Mouse (Mus musculus): ENCODE data around the gene Lst1. TPM values are rescaled to one million over a fixed set of nuclear protein-coding genes. Genes with fewer than 3 reads are reported as not detected.
"Not testable (repeated sequence)": the region's sequence is repeated elsewhere in the genome, so short reads cannot be mapped to it uniquely, and the experiment has no call there.

The Lst1 gene
- 11.3 and 12.9 TPM in 2 replicates for polyA plus RNA-seq (2015; fragmentation: Nextera tagmentation; extraction: Ambion mirVana)

GRCm38 (mm10) chr17:35187959-35188610, at the start of gene Lst1:
Gene Lst1 (minus strand): TSS chr17:35188439.
- Histone ChIP-seq H3K27me3 (replicated peaks; ENCODE audit: control insufficient read depth, insufficient read depth, low read length) (no peaks in the 10 kb centered on the region), H3K9me3 (ENCODE audit: control insufficient read depth) (no peaks in the 10 kb centered on the region), H3K4me1 (replicated peaks; ENCODE audit: control insufficient read depth, insufficient read depth, low read length) (no peaks in the 10 kb centered on the region), H3K4me3 (ENCODE audit: low read depth, low read length) (no peak within 1 kb of the TSS), H3K27ac (ENCODE audit: low read depth, low read length) (no peak within 1 kb of the TSS), H3K9ac (ENCODE audit: low read depth, low read length) (no peak within 1 kb of the TSS), H3K36me3 (ENCODE audit: control insufficient read depth, insufficient read depth) (no peaks in the 10 kb centered on the region), H3K4me2 (replicated peaks; ENCODE audit: low read depth) (no peak within 1 kb of the TSS)
- TF ChIP-seq CTCF (IDR thresholded peaks at IDR 0.05; ENCODE audit: low read depth) = no peak
- ATAC-seq = no peak
- WGBS = 60% methylated on average over 7 of the region's 7 CpGs

- no peaks in the 10 kb centered on the region for H3K27me3 ChIP-seq (replicated peaks; ENCODE audit: control insufficient read depth, insufficient read depth, low read length)
- H3K4me3 ChIP-seq (ENCODE audit: low read depth, low read length) = no peak overlapping the region
- H3K27ac ChIP-seq (ENCODE audit: low read depth, low read length) = no peak overlapping the region
- 94% methylated on average over 12 of the region's 12 CpGs for WGBS
- H3K9me3 ChIP-seq (ENCODE audit: control insufficient read depth) = no peaks in the 10 kb centered on the region
- ATAC-seq = no peak
- no peak overlapping the region for H3K4me2 ChIP-seq (replicated peaks; ENCODE audit: low read depth)
- TF ChIP-seq CTCF (IDR thresholded peaks at IDR 0.05; ENCODE audit: low read depth) = no peak
- no peak overlapping the region for H3K9ac ChIP-seq (ENCODE audit: low read depth, low read length)
- H3K4me1 ChIP-seq (replicated peaks; ENCODE audit: control insufficient read depth, insufficient read depth, low read length) = peaks cover 3% of the 10 kb centered on the region; the same call in 1 of the 2 replicates
- peaks cover 12% of the 10 kb centered on the region; the same call in 1 of the 2 replicates for H3K36me3 ChIP-seq (ENCODE audit: control insufficient read depth, insufficient read depth)
Observed at GRCm38 (mm10) chr17:35237504-35237903, 49.3 kb upstream of the Lst1 start.

- Histone ChIP-seq H3K4me1 (replicated peaks; ENCODE audit: control insufficient read depth, insufficient read depth, low read length) (peaks cover 3% of the 10 kb centered on the region; the same call in 1 of the 2 replicates), H3K9ac (ENCODE audit: low read depth, low read length) (no peak overlapping the region), H3K9me3 (ENCODE audit: control insufficient read depth) (no peaks in the 10 kb centered on the region), H3K36me3 (ENCODE audit: control insufficient read depth, insufficient read depth) (peaks cover 17% of the 10 kb centered on the region; the same call in 1 of the 2 replicates), H3K27ac (ENCODE audit: low read depth, low read length) (no peak overlapping the region; the same call in 1 of the 2 replicates), H3K27me3 (replicated peaks; ENCODE audit: control insufficient read depth, insufficient read depth, low read length) (no peaks in the 10 kb centered on the region), H3K4me2 (replicated peaks; ENCODE audit: low read depth) (no peak overlapping the region), H3K4me3 (ENCODE audit: low read depth, low read length) (no peak overlapping the region)
- no peak for ATAC-seq
- 78% methylated on average over 9 of the region's 9 CpGs for WGBS
- TF ChIP-seq CTCF (IDR thresholded peaks at IDR 0.05; ENCODE audit: low read depth) = no peak
Observed at GRCm38 (mm10) chr17:35236996-35237395, 48.8 kb upstream of the Lst1 start.

GRCm38 (mm10) chr17:35236390-35236746, 48.1 kb upstream of the Lst1 start:
- Histone ChIP-seq H3K4me1 (replicated peaks; ENCODE audit: control insufficient read depth, insufficient read depth, low read length) (peaks cover 3% of the 10 kb centered on the region; the same call in 1 of the 2 replicates), H3K36me3 (ENCODE audit: control insufficient read depth, insufficient read depth) (peaks cover 20% of the 10 kb centered on the region), H3K27ac (ENCODE audit: low read depth, low read length) (peak overlapping the region; percentile 91), H3K27me3 (replicated peaks; ENCODE audit: control insufficient read depth, insufficient read depth, low read length) (no peaks in the 10 kb centered on the region), H3K4me3 (ENCODE audit: low read depth, low read length) (peak overlapping the region; percentile 61), H3K9ac (ENCODE audit: low read depth, low read length) (peak overlapping the region; percentile 72; the same call in 1 of the 2 replicates), H3K9me3 (ENCODE audit: control insufficient read depth) (no peaks in the 10 kb centered on the region), H3K4me2 (replicated peaks; ENCODE audit: low read depth) (peak overlapping the region; percentile 84)
- peak; percentile 46 for ATAC-seq
- 2% methylated on average over 18 of the region's 18 CpGs for WGBS
- peak; percentile 100 for TF ChIP-seq CTCF (IDR thresholded peaks at IDR 0.05; ENCODE audit: low read depth)

- H3K4me3 ChIP-seq (ENCODE audit: low read depth, low read length) = peak within 1 kb of the TSS; percentile 61
- H3K36me3 ChIP-seq (ENCODE audit: control insufficient read depth, insufficient read depth) = peaks cover 26% of the 10 kb centered on the region
- peak within 1 kb of the TSS; percentile 91 for H3K27ac ChIP-seq (ENCODE audit: low read depth, low read length)
- H3K4me1 ChIP-seq (replicated peaks; ENCODE audit: control insufficient read depth, insufficient read depth, low read length) = peaks cover 3% of the 10 kb centered on the region; the same call in 1 of the 2 replicates
- no peak for TF ChIP-seq CTCF (IDR thresholded peaks at IDR 0.05; ENCODE audit: low read depth)
- peak within 1 kb of the TSS; percentile 72 for H3K9ac ChIP-seq (ENCODE audit: low read depth, low read length)
- H3K9me3 ChIP-seq (ENCODE audit: control insufficient read depth) = no peaks in the 10 kb centered on the region
- WGBS = 1% methylated on average over 35 of the region's 35 CpGs
- H3K27me3 ChIP-seq (replicated peaks; ENCODE audit: control insufficient read depth, insufficient read depth, low read length) = no peaks in the 10 kb centered on the region
- peak within 1 kb of the TSS; percentile 84 for H3K4me2 ChIP-seq (replicated peaks; ENCODE audit: low read depth)
- peak; percentile 74 for ATAC-seq
Observed at GRCm38 (mm10) chr17:35235614-35236389, 47.6 kb upstream of the Lst1 start, which contains the start of gene Nfkbil1. Gene Nfkbil1 (minus strand): TSS chr17:35235792.

GRCm38 (mm10) chr17:35234903-35235302, 46.7 kb upstream of the Lst1 start:
- 2% methylated on average over 31 of the region's 31 CpGs for WGBS
- H3K4me2 ChIP-seq (replicated peaks; ENCODE audit: low read depth) = peak overlapping the region; percentile 84
- ATAC-seq = no peak
- H3K4me1 ChIP-seq (replicated peaks; ENCODE audit: control insufficient read depth, insufficient read depth, low read length) = no peaks in the 10 kb centered on the region; the same call in 1 of the 2 replicates
- H3K27ac ChIP-seq (ENCODE audit: low read depth, low read length) = peak overlapping the region; percentile 91
- peak overlapping the region; percentile 61 for H3K4me3 ChIP-seq (ENCODE audit: low read depth, low read length)
- 0 out of 2 replicates have a peak, but pooled peaks have one; percentile 23 for TF ChIP-seq CTCF (IDR thresholded peaks at IDR 0.05; ENCODE audit: low read depth)
- no peaks in the 10 kb centered on the region for H3K27me3 ChIP-seq (replicated peaks; ENCODE audit: control insufficient read depth, insufficient read depth, low read length)
- peak overlapping the region; percentile 72 for H3K9ac ChIP-seq (ENCODE audit: low read depth, low read length)
- no peaks in the 10 kb centered on the region for H3K9me3 ChIP-seq (ENCODE audit: control insufficient read depth)
- H3K36me3 ChIP-seq (ENCODE audit: control insufficient read depth, insufficient read depth) = peaks cover 32% of the 10 kb centered on the region

- not testable (repeated sequence) for H3K9me3 ChIP-seq (ENCODE audit: control insufficient read depth); H3K4me3 ChIP-seq (ENCODE audit: low read depth, low read length); H3K9ac ChIP-seq (ENCODE audit: low read depth, low read length); ATAC-seq; H3K4me1 ChIP-seq (replicated peaks; ENCODE audit: control insufficient read depth, insufficient read depth, low read length); H3K27me3 ChIP-seq (replicated peaks; ENCODE audit: control insufficient read depth, insufficient read depth, low read length)
- Histone ChIP-seq H3K27ac (ENCODE audit: low read depth, low read length) (0 out of 2 replicates have a peak overlapping the region, but pooled peaks have one; percentile 91), H3K36me3 (ENCODE audit: control insufficient read depth, insufficient read depth) (peaks cover 41% of the 10 kb centered on the region), H3K4me2 (replicated peaks; ENCODE audit: low read depth) (peak overlapping the region; percentile 84; the same call in 1 of the 2 replicates)
- WGBS = 73% methylated on average over 7 of the region's 7 CpGs
Observed at GRCm38 (mm10) chr17:35234090-35234489, 45.9 kb upstream of the Lst1 start.

All from intestine, postnatal 0 days (tissue).